Mouse (Mus musculus) E14TG2a.4 (cell line): ENCODE measurements around the gene Pomt1.

Experiments used
- CTCF ChIP-seq: conservative IDR thresholded peaks from 2 replicates; pipeline ENCODE4 v1.5.1; 2014; ENCODE audit warnings: low read length
- POU5F1 ChIP-seq: IDR thresholded peaks from 2 replicates; pipeline ENCODE4 v1.6.1; 2014; ENCODE audit warnings: low read length, borderline replicate concordance

DNA sequence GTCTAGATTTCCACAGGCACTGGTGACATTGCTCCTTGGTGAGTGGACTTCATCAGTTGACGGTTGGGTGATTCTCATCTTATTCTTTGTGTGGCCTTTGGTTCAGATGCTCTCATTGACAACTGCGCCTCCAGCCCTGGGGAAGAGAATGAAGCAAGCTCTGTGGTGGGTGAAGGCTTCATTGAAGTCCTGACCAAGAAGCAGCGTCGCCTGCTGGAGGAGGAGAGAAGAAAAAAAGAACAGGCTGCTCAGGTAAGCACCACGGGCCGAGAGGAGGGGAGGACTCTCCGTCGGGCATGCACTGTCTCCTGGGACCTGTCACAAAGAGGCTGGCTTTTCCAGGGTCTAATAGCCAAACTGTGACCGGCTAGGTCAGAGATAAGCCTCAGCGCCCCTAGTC lies 19.9 kb upstream of the Pomt1 start:
- TF ChIP-seq CTCF, result no peak
- no peak for TF ChIP-seq POU5F1
